Mouse (Mus musculus) liver, embryonic 11.5 days (tissue): ENCODE measurements around the gene Clip2. TPM values are rescaled to one million over a fixed set of nuclear protein-coding genes. Genes with fewer than 3 reads are reported as not detected.

Source experiments
- ATAC-seq: fragments of 200-750 bp; cut with Nextera tagmentation; replicated peaks from 2 replicates; pipeline ENCODE4 v1.8.0; 2017; ENCODE audit warnings: moderate number of reproducible peaks, mild to moderate bottlenecking, moderate TSS enrichment, moderate library complexity; ENCODE audit not compliant: low FRiP score
- DNase-seq: peaks from one replicate; pipeline ENCODE4 v3.0.0-alpha.2; 2017; ENCODE audit warnings: low spot score
- H3K27ac ChIP-seq: fragments of 300-500 bp; sonication (generic); 2 replicates; pipeline ENCODE4 v1.5.1; 2014; ENCODE audit warnings: mild to moderate bottlenecking, low read depth, low read length, control low read depth
- H3K27me3 ChIP-seq: fragments of 300-500 bp; sonication (generic); replicated peaks from 2 replicates; pipeline ENCODE4 v1.6.1; 2014; ENCODE audit warnings: low read length, mixed read lengths; ENCODE audit not compliant: control insufficient read depth, insufficient read depth
- H3K36me3 ChIP-seq: fragments of 300-500 bp; sonication (generic); 2 replicates; pipeline ENCODE4 v1.6.1; 2014; ENCODE audit warnings: mild to moderate bottlenecking, low read length, moderate library complexity, mixed read lengths; ENCODE audit not compliant: control insufficient read depth, insufficient read depth
- H3K4me1 ChIP-seq: fragments of 300-500 bp; sonication (generic); replicated peaks from 2 replicates; pipeline ENCODE4 v1.6.1; 2014; ENCODE audit warnings: low read length, mixed read lengths; ENCODE audit not compliant: control insufficient read depth, insufficient read depth
- H3K4me2 ChIP-seq: fragments of 300-500 bp; sonication (generic); 2 replicates; pipeline ENCODE4 v1.6.1; 2014; ENCODE audit warnings: mild to moderate bottlenecking, control low read depth, moderate library complexity
- H3K4me3 ChIP-seq: fragments of 300-500 bp; sonication (generic); 2 replicates; pipeline ENCODE4 v1.5.1; 2014; ENCODE audit warnings: low read depth, low read length, control low read depth
- H3K9ac ChIP-seq: fragments of 300-500 bp; sonication (generic); 2 replicates; pipeline ENCODE4 v1.6.1; 2014; ENCODE audit warnings: low read depth, low read length, control low read depth
- H3K9me3 ChIP-seq: fragments of 300-500 bp; sonication (generic); 2 replicates; pipeline ENCODE4 v1.6.1; 2016; ENCODE audit warnings: low read length, inconsistent platforms, mixed read lengths; ENCODE audit not compliant: control insufficient read depth
- WGBS: fragments of 180-500 bp; shearing (Covaris S2); extraction: QIAGEN DNeasy Blood & Tissue Kit; methylation state at CpG from one replicate; pipeline ENCODE4 v1.1.7; 2014; 5-methylcytosine and 5-hydroxymethylcytosine counted together
- polyA plus RNA-seq: library from polyadenylated mRNA; unstranded; fragments of >200 nt; fragmentation: Nextera tagmentation; extraction: Ambion mirVana; gene quantifications from 2 replicates; pipeline ENCODE4 v1.2.1, GENCODE M21; 2014

The Clip2 gene
- polyA plus RNA-seq, 1 experiment from 2014 or later, result 1.7 TPM

- 77% methylated on average over 5 of the region's 5 CpGs for WGBS
Observed at GRCm38 (mm10) chr5:134507859-134508399, 44.3 kb downstream of the Clip2 start.

GRCm38 (mm10) chr5:134507307-134507706 is 44.9 kb downstream of the Clip2 start:
- no peak; the same call in 1 of the 2 replicates for ATAC-seq
- H3K4me1 ChIP-seq, result no peaks in the 10 kb centered on the region
- H3K9me3 ChIP-seq, result no peaks in the 10 kb centered on the region
- H3K36me3 ChIP-seq, result peaks cover 9% of the 10 kb centered on the region; the same call in 1 of the 2 replicates
- H3K27ac ChIP-seq, result no peak overlapping the region
- DNase-seq, result peak; percentile 76
- H3K4me3 ChIP-seq, result no peak overlapping the region
- 22% methylated on average over 10 of the region's 10 CpGs for WGBS
- no peaks in the 10 kb centered on the region for H3K27me3 ChIP-seq
- H3K9ac ChIP-seq, result no peak overlapping the region
- no peak overlapping the region for H3K4me2 ChIP-seq

More at GRCm38 (mm10) chr5:134507859-134508399, 44.3 kb downstream of the Clip2 start:
- Histone ChIP-seq H3K4me2 (no peak overlapping the region), H3K9me3 (no peaks in the 10 kb centered on the region), H3K36me3 (peaks cover 12% of the 10 kb centered on the region; the same call in 1 of the 2 replicates), H3K9ac (no peak overlapping the region), H3K27me3 (no peaks in the 10 kb centered on the region), H3K4me3 (no peak overlapping the region), H3K27ac (no peak overlapping the region), H3K4me1 (no peaks in the 10 kb centered on the region)
- no peak for ATAC-seq
- no peak for DNase-seq

- Histone ChIP-seq H3K9me3 (no peaks in the 10 kb centered on the region), H3K4me2 (no peak overlapping the region), H3K27me3 (no peaks in the 10 kb centered on the region), H3K27ac (no peak overlapping the region), H3K4me3 (no peak overlapping the region), H3K36me3 (peaks cover 9% of the 10 kb centered on the region; the same call in 1 of the 2 replicates), H3K9ac (no peak overlapping the region), H3K4me1 (no peaks in the 10 kb centered on the region)
- DNase-seq, result no peak
- no peak for ATAC-seq
- 79% methylated on average over 9 of the region's 9 CpGs for WGBS
Observed at GRCm38 (mm10) chr5:134505810-134506292, 46.4 kb downstream of the Clip2 start.

- Histone ChIP-seq H3K4me3 (no peak overlapping the region), H3K27me3 (no peaks in the 10 kb centered on the region), H3K4me1 (no peaks in the 10 kb centered on the region), H3K9me3 (no peaks in the 10 kb centered on the region), H3K9ac (no peak overlapping the region), H3K36me3 (0 out of 2 replicates have a peak, but pooled peaks cover 5% of the 10 kb centered on the region), H3K4me2 (no peak overlapping the region), H3K27ac (no peak overlapping the region)
- DNase-seq (no peak), ATAC-seq (no peak)
- 90% methylated on average over 18 of the region's 18 CpGs for WGBS
Observed at GRCm38 (mm10) chr5:134502591-134502990, 49.6 kb downstream of the Clip2 start.

GRCm38 (mm10) chr5:134501453-134501852 is 50.8 kb downstream of the Clip2 start:
- H3K27me3 ChIP-seq, result no peaks in the 10 kb centered on the region
- H3K4me3 ChIP-seq, result no peak overlapping the region
- H3K36me3 ChIP-seq, result 0 out of 2 replicates have a peak, but pooled peaks cover 5% of the 10 kb centered on the region
- no peak overlapping the region for H3K27ac ChIP-seq
- no peak for ATAC-seq
- DNase-seq, result no peak
- H3K4me2 ChIP-seq, result no peak overlapping the region
- H3K9me3 ChIP-seq, result no peaks in the 10 kb centered on the region
- H3K9ac ChIP-seq, result no peak overlapping the region
- no peaks in the 10 kb centered on the region for H3K4me1 ChIP-seq
- WGBS, result 81% methylated on average over 9 of the region's 9 CpGs

- H3K27ac ChIP-seq, result no peak overlapping the region
- no peaks in the 10 kb centered on the region for H3K27me3 ChIP-seq
- 75% methylated on average over 3 of the region's 3 CpGs for WGBS
- ATAC-seq (no peak), DNase-seq (no peak)
- no peaks in the 10 kb centered on the region for H3K9me3 ChIP-seq
- 0 out of 2 replicates have a peak, but pooled peaks cover 5% of the 10 kb centered on the region for H3K36me3 ChIP-seq
- H3K4me3 ChIP-seq, result no peak overlapping the region
- no peak overlapping the region for H3K9ac ChIP-seq
- no peak overlapping the region for H3K4me2 ChIP-seq
- H3K4me1 ChIP-seq, result no peaks in the 10 kb centered on the region
Observed at GRCm38 (mm10) chr5:134500681-134501080, 51.6 kb downstream of the Clip2 start.

GRCm38 (mm10) chr5:134500062-134500461 is 52.2 kb downstream of the Clip2 start:
- Histone ChIP-seq H3K27ac (no peak overlapping the region), H3K4me3 (no peak overlapping the region), H3K36me3 (0 out of 2 replicates have a peak, but pooled peaks cover 5% of the 10 kb centered on the region), H3K27me3 (no peaks in the 10 kb centered on the region), H3K4me1 (no peaks in the 10 kb centered on the region), H3K9ac (no peak overlapping the region), H3K4me2 (no peak overlapping the region), H3K9me3 (no peaks in the 10 kb centered on the region)
- WGBS, result 72% methylated on average over 4 of the region's 4 CpGs
- ATAC-seq (0 out of 2 replicates have a peak, but pooled peaks have one; percentile 10), DNase-seq (no peak)

GRCm38 (mm10) chr5:134497026-134497425 is 55.2 kb downstream of the Clip2 start:
- Histone ChIP-seq H3K27me3 (no peaks in the 10 kb centered on the region), H3K27ac (no peak overlapping the region), H3K4me1 (peaks cover under 1% of the 10 kb centered on the region; the same call in 1 of the 2 replicates), H3K9me3 (no peaks in the 10 kb centered on the region), H3K9ac (no peak overlapping the region), H3K4me3 (no peak overlapping the region), H3K4me2 (no peak overlapping the region), H3K36me3 (no peaks in the 10 kb centered on the region)
- ATAC-seq (no peak), DNase-seq (no peak)
- 85% methylated on average over 5 of the region's 5 CpGs for WGBS

- 78% methylated on average over 4 of the region's 4 CpGs for WGBS
- no peak overlapping the region for H3K4me2 ChIP-seq
- no peak overlapping the region for H3K9ac ChIP-seq
- H3K27ac ChIP-seq, result no peak overlapping the region
- ATAC-seq (no peak), DNase-seq (no peak)
- H3K27me3 ChIP-seq, result no peaks in the 10 kb centered on the region
- peaks cover 2% of the 10 kb centered on the region; the same call in 1 of the 2 replicates for H3K4me1 ChIP-seq
- H3K36me3 ChIP-seq, result no peaks in the 10 kb centered on the region
- H3K9me3 ChIP-seq, result no peaks in the 10 kb centered on the region
- no peak overlapping the region for H3K4me3 ChIP-seq
Observed at GRCm38 (mm10) chr5:134495796-134496195, 56.4 kb downstream of the Clip2 start.
